Mouse (Mus musculus): Measurements from ENCODE around the gene Abracl. TPM values are rescaled to one million over a fixed set of nuclear protein-coding genes. Genes with fewer than 3 reads are reported as not detected.

Gene Abracl
- polyA plus RNA-seq, 1 experiment from 2014 or later = 186 TPM

GRCm38 (mm10) chr10:18011761-18012160, 11.3 kb downstream of the Abracl start:
- H3K9ac ChIP-seq (replicated peaks; ENCODE audit: low read depth, low read length) = no peak overlapping the region
- H3K4me3 ChIP-seq (ENCODE audit: low read depth, low read length) = no peak overlapping the region
- no peak overlapping the region for H3K4me2 ChIP-seq (replicated peaks; ENCODE audit: low read depth, low read length)
- 67% methylated on average over 5 of the region's 5 CpGs for WGBS
- no peaks in the 10 kb centered on the region for H3K27me3 ChIP-seq (ENCODE audit: control insufficient read depth, insufficient read depth, low read length)
- no peaks in the 10 kb centered on the region for H3K9me3 ChIP-seq (ENCODE audit: control insufficient read depth, low read depth, low read length)
- H3K27ac ChIP-seq (ENCODE audit: low read length) = no peak overlapping the region
- no peak for ATAC-seq (ENCODE audit: insufficient number of reproducible peaks, insufficient read depth, low FRiP score, low read depth)
- peaks cover 13% of the 10 kb centered on the region; the same call in 1 of the 2 replicates for H3K36me3 ChIP-seq (ENCODE audit: control insufficient read depth, insufficient read depth, low read length)
- no peaks in the 10 kb centered on the region for H3K4me1 ChIP-seq (ENCODE audit: control insufficient read depth, insufficient read depth, low read length)

GRCm38 (mm10) chr10:18009744-18010143, 13.3 kb downstream of the Abracl start:
- ATAC-seq (ENCODE audit: insufficient number of reproducible peaks, insufficient read depth, low FRiP score, low read depth) = no peak
- no peaks in the 10 kb centered on the region for H3K27me3 ChIP-seq (ENCODE audit: control insufficient read depth, insufficient read depth, low read length)
- no peaks in the 10 kb centered on the region for H3K4me1 ChIP-seq (ENCODE audit: control insufficient read depth, insufficient read depth, low read length)
- H3K4me2 ChIP-seq (replicated peaks; ENCODE audit: low read depth, low read length) = no peak overlapping the region
- H3K4me3 ChIP-seq (ENCODE audit: low read depth, low read length) = no peak overlapping the region
- peaks cover 10% of the 10 kb centered on the region; the same call in 1 of the 2 replicates for H3K36me3 ChIP-seq (ENCODE audit: control insufficient read depth, insufficient read depth, low read length)
- no peaks in the 10 kb centered on the region for H3K9me3 ChIP-seq (ENCODE audit: control insufficient read depth, low read depth, low read length)
- no peak overlapping the region for H3K9ac ChIP-seq (replicated peaks; ENCODE audit: low read depth, low read length)
- WGBS = 80% methylated on average over 1 of the region's 1 CpGs
- H3K27ac ChIP-seq (ENCODE audit: low read length) = no peak overlapping the region

- H3K4me1 ChIP-seq (ENCODE audit: control insufficient read depth, insufficient read depth, low read length) = no peaks in the 10 kb centered on the region
Measured at GRCm38 (mm10) chr10:18008118-18008517, 15.0 kb downstream of the Abracl start.

GRCm38 (mm10) chr10:18007243-18007642, 15.8 kb downstream of the Abracl start:
- WGBS = 85% methylated on average over 3 of the region's 3 CpGs
- Histone ChIP-seq H3K4me2 (replicated peaks; ENCODE audit: low read depth, low read length) (no peak overlapping the region), H3K27me3 (ENCODE audit: control insufficient read depth, insufficient read depth, low read length) (no peaks in the 10 kb centered on the region), H3K4me3 (ENCODE audit: low read depth, low read length) (no peak overlapping the region), H3K4me1 (ENCODE audit: control insufficient read depth, insufficient read depth, low read length) (no peaks in the 10 kb centered on the region), H3K9ac (replicated peaks; ENCODE audit: low read depth, low read length) (no peak overlapping the region), H3K27ac (ENCODE audit: low read length) (no peak overlapping the region), H3K36me3 (ENCODE audit: control insufficient read depth, insufficient read depth, low read length) (peaks cover 8% of the 10 kb centered on the region; the same call in 1 of the 2 replicates), H3K9me3 (ENCODE audit: control insufficient read depth, low read depth, low read length) (no peaks in the 10 kb centered on the region)
- ATAC-seq (ENCODE audit: insufficient number of reproducible peaks, insufficient read depth, low FRiP score, low read depth) = no peak

More at GRCm38 (mm10) chr10:18008118-18008517, 15.0 kb downstream of the Abracl start:
- H3K4me3 ChIP-seq (ENCODE audit: low read depth, low read length) = no peak overlapping the region
- ATAC-seq (ENCODE audit: insufficient number of reproducible peaks, insufficient read depth, low FRiP score, low read depth) = no peak
- H3K36me3 ChIP-seq (ENCODE audit: control insufficient read depth, insufficient read depth, low read length) = peaks cover 8% of the 10 kb centered on the region; the same call in 1 of the 2 replicates
- no peaks in the 10 kb centered on the region for H3K27me3 ChIP-seq (ENCODE audit: control insufficient read depth, insufficient read depth, low read length)
- no peak overlapping the region for H3K4me2 ChIP-seq (replicated peaks; ENCODE audit: low read depth, low read length)
- H3K27ac ChIP-seq (ENCODE audit: low read length) = no peak overlapping the region
- H3K9me3 ChIP-seq (ENCODE audit: control insufficient read depth, low read depth, low read length) = no peaks in the 10 kb centered on the region
- H3K9ac ChIP-seq (replicated peaks; ENCODE audit: low read depth, low read length) = no peak overlapping the region

GRCm38 (mm10) chr10:18006756-18007155, 16.3 kb downstream of the Abracl start:
- H3K9me3 ChIP-seq (ENCODE audit: control insufficient read depth, low read depth, low read length) = no peaks in the 10 kb centered on the region
- no peak overlapping the region for H3K27ac ChIP-seq (ENCODE audit: low read length)
- no peak overlapping the region for H3K4me3 ChIP-seq (ENCODE audit: low read depth, low read length)
- ATAC-seq (ENCODE audit: insufficient number of reproducible peaks, insufficient read depth, low FRiP score, low read depth) = no peak
- H3K4me2 ChIP-seq (replicated peaks; ENCODE audit: low read depth, low read length) = no peak overlapping the region
- WGBS = 100% methylated on average over 1 of the region's 1 CpGs
- no peak overlapping the region for H3K9ac ChIP-seq (replicated peaks; ENCODE audit: low read depth, low read length)
- no peaks in the 10 kb centered on the region for H3K27me3 ChIP-seq (ENCODE audit: control insufficient read depth, insufficient read depth, low read length)
- H3K4me1 ChIP-seq (ENCODE audit: control insufficient read depth, insufficient read depth, low read length) = no peaks in the 10 kb centered on the region
- peaks cover 8% of the 10 kb centered on the region; the same call in 1 of the 2 replicates for H3K36me3 ChIP-seq (ENCODE audit: control insufficient read depth, insufficient read depth, low read length)

- H3K4me2 ChIP-seq (replicated peaks; ENCODE audit: low read depth, low read length) = no peak overlapping the region
Measured at GRCm38 (mm10) chr10:18005136-18005955, 17.7 kb downstream of the Abracl start.

GRCm38 (mm10) chr10:18003966-18004637, 19.0 kb downstream of the Abracl start:
- Histone ChIP-seq H3K4me1 (ENCODE audit: control insufficient read depth, insufficient read depth, low read length) (no peaks in the 10 kb centered on the region), H3K4me2 (replicated peaks; ENCODE audit: low read depth, low read length) (no peak overlapping the region), H3K27me3 (ENCODE audit: control insufficient read depth, insufficient read depth, low read length) (no peaks in the 10 kb centered on the region), H3K36me3 (ENCODE audit: control insufficient read depth, insufficient read depth, low read length) (no peaks in the 10 kb centered on the region), H3K4me3 (ENCODE audit: low read depth, low read length) (no peak overlapping the region), H3K9ac (replicated peaks; ENCODE audit: low read depth, low read length) (no peak overlapping the region), H3K9me3 (ENCODE audit: control insufficient read depth, low read depth, low read length) (no peaks in the 10 kb centered on the region), H3K27ac (ENCODE audit: low read length) (no peak overlapping the region)
- no peak for ATAC-seq (ENCODE audit: insufficient number of reproducible peaks, insufficient read depth, low FRiP score, low read depth)
- 75% methylated on average over 12 of the region's 12 CpGs for WGBS

More at GRCm38 (mm10) chr10:18005136-18005955, 17.7 kb downstream of the Abracl start:
- H3K27ac ChIP-seq (ENCODE audit: low read length) = peak overlapping the region; percentile 61
- H3K4me3 ChIP-seq (ENCODE audit: low read depth, low read length) = no peak overlapping the region
- WGBS = 68% methylated on average over 7 of the region's 7 CpGs
- no peaks in the 10 kb centered on the region for H3K4me1 ChIP-seq (ENCODE audit: control insufficient read depth, insufficient read depth, low read length)
- H3K9me3 ChIP-seq (ENCODE audit: control insufficient read depth, low read depth, low read length) = no peaks in the 10 kb centered on the region
- ATAC-seq (ENCODE audit: insufficient number of reproducible peaks, insufficient read depth, low FRiP score, low read depth) = no peak
- H3K27me3 ChIP-seq (ENCODE audit: control insufficient read depth, insufficient read depth, low read length) = no peaks in the 10 kb centered on the region
- H3K9ac ChIP-seq (replicated peaks; ENCODE audit: low read depth, low read length) = no peak overlapping the region
- H3K36me3 ChIP-seq (ENCODE audit: control insufficient read depth, insufficient read depth, low read length) = peaks cover 6% of the 10 kb centered on the region; the same call in 1 of the 2 replicates

- Histone ChIP-seq H3K9me3 (ENCODE audit: control insufficient read depth, low read depth, low read length) (no peaks in the 10 kb centered on the region), H3K9ac (replicated peaks; ENCODE audit: low read depth, low read length) (no peak overlapping the region)
- no peak for ATAC-seq (ENCODE audit: insufficient number of reproducible peaks, insufficient read depth, low FRiP score, low read depth)
Measured at GRCm38 (mm10) chr10:17990576-17990975, 32.5 kb downstream of the Abracl start.

More at GRCm38 (mm10) chr10:17990576-17990975, 32.5 kb downstream of the Abracl start:
- Histone ChIP-seq H3K36me3 (ENCODE audit: control insufficient read depth, insufficient read depth, low read length) (no peaks in the 10 kb centered on the region), H3K27me3 (ENCODE audit: control insufficient read depth, insufficient read depth, low read length) (no peaks in the 10 kb centered on the region), H3K27ac (ENCODE audit: low read length) (no peak overlapping the region), H3K4me2 (replicated peaks; ENCODE audit: low read depth, low read length) (no peak overlapping the region), H3K4me1 (ENCODE audit: control insufficient read depth, insufficient read depth, low read length) (no peaks in the 10 kb centered on the region), H3K4me3 (ENCODE audit: low read depth, low read length) (no peak overlapping the region)
- WGBS = 82% methylated on average over 4 of the region's 4 CpGs
